Mouse (Mus musculus) midbrain, embryonic 12.5 days (tissue): Measurements from ENCODE around the gene Sod3. TPM values are rescaled to one million over a fixed set of nuclear protein-coding genes. Genes with fewer than 3 reads are reported as not detected.
A peak's percentile ranks its signal among the peaks of the same experiment; 100 is the strongest.

Source experiments
- ATAC-seq: fragments of 200-750 bp; cut with Nextera tagmentation; 2 replicates; pipeline ENCODE4 v1.8.0; 2017; ENCODE audit warnings: low read depth, moderate TSS enrichment, moderate library complexity; ENCODE audit not compliant: low FRiP score
- H3K27ac ChIP-seq: fragments of 300-500 bp; sonication (generic); replicated peaks from 2 replicates; pipeline ENCODE4 v1.5.1; 2016; ENCODE audit warnings: mild to moderate bottlenecking
- H3K27me3 ChIP-seq: fragments of 300-500 bp; sonication (generic); 2 replicates; pipeline ENCODE4 v1.6.1; 2016; ENCODE audit warnings: mild to moderate bottlenecking
- H3K36me3 ChIP-seq: fragments of 300-500 bp; sonication (generic); 2 replicates; pipeline ENCODE4 v1.6.1; 2016
- H3K4me1 ChIP-seq: fragments of 300-500 bp; sonication (generic); 2 replicates; pipeline ENCODE4 v1.6.1; 2016
- H3K4me2 ChIP-seq: fragments of 300-500 bp; sonication (generic); replicated peaks from 2 replicates; pipeline ENCODE4 v1.6.1; 2016; ENCODE audit warnings: mild to moderate bottlenecking, moderate library complexity
- H3K4me3 ChIP-seq: fragments of 300-500 bp; sonication (generic); 2 replicates; pipeline ENCODE4 v1.5.1; 2016; ENCODE audit warnings: mild to moderate bottlenecking
- H3K9ac ChIP-seq: fragments of 300-500 bp; sonication (generic); replicated peaks from 2 replicates; pipeline ENCODE4 v1.6.1; 2016; ENCODE audit warnings: mild to moderate bottlenecking, moderate library complexity
- H3K9me3 ChIP-seq: fragments of 300-500 bp; sonication (generic); 2 replicates; pipeline ENCODE4 v1.6.1; 2016; ENCODE audit warnings: mild to moderate bottlenecking
- WGBS: fragments of 180-500 bp; shearing (Covaris S2); methylation state at CpG from one replicate; pipeline ENCODE4 v1.1.7; 2016; 5-methylcytosine and 5-hydroxymethylcytosine counted together
- polyA plus RNA-seq: library from polyadenylated mRNA; unstranded; fragments of >200 nt; fragmentation: Nextera tagmentation; extraction: Ambion mirVana; gene quantifications from 2 replicates; pipeline ENCODE4 v1.2.1, GENCODE M21; 2016

Sod3 gene
- polyA plus RNA-seq, 1 experiment from 2014 or later: 0.36 TPM

GRCm38 (mm10) chr5:52383748-52384147 is 20.2 kb downstream of the Sod3 start:
- H3K36me3 ChIP-seq: no peaks in the 10 kb centered on the region
- H3K4me2 ChIP-seq: no peak overlapping the region
- no peak for ATAC-seq
- no peaks in the 10 kb centered on the region for H3K27me3 ChIP-seq
- H3K4me1 ChIP-seq: no peaks in the 10 kb centered on the region
- H3K27ac ChIP-seq: no peak overlapping the region
- no peaks in the 10 kb centered on the region for H3K9me3 ChIP-seq
- WGBS: 84% methylated on average over 5 of the region's 5 CpGs
- no peak overlapping the region for H3K4me3 ChIP-seq
- no peak overlapping the region for H3K9ac ChIP-seq

- 78% methylated on average over 2 of the region's 2 CpGs for WGBS
- no peaks in the 10 kb centered on the region for H3K9me3 ChIP-seq
- no peak for ATAC-seq
- no peak overlapping the region for H3K4me3 ChIP-seq
- H3K36me3 ChIP-seq: no peaks in the 10 kb centered on the region
- H3K9ac ChIP-seq: no peak overlapping the region
- H3K4me2 ChIP-seq: no peak overlapping the region
- H3K4me1 ChIP-seq: no peaks in the 10 kb centered on the region
- no peak overlapping the region for H3K27ac ChIP-seq
- H3K27me3 ChIP-seq: no peaks in the 10 kb centered on the region
Measured at GRCm38 (mm10) chr5:52386016-52386415, 22.4 kb downstream of the Sod3 start.

- 75% methylated on average over 7 of the region's 7 CpGs for WGBS
- H3K27ac ChIP-seq: no peak overlapping the region
- no peak overlapping the region for H3K9ac ChIP-seq
- no peaks in the 10 kb centered on the region for H3K9me3 ChIP-seq
- no peaks in the 10 kb centered on the region for H3K4me1 ChIP-seq
- H3K4me3 ChIP-seq: no peak overlapping the region
- H3K36me3 ChIP-seq: no peaks in the 10 kb centered on the region
- ATAC-seq: no peak
- H3K27me3 ChIP-seq: no peaks in the 10 kb centered on the region
- H3K4me2 ChIP-seq: no peak overlapping the region
Measured at GRCm38 (mm10) chr5:52388092-52388749, 24.6 kb downstream of the Sod3 start.

- ATAC-seq: no peak
- WGBS: 89% methylated on average over 6 of the region's 6 CpGs
- no peaks in the 10 kb centered on the region for H3K36me3 ChIP-seq
- no peak overlapping the region for H3K27ac ChIP-seq
- H3K4me1 ChIP-seq: no peaks in the 10 kb centered on the region
- H3K4me3 ChIP-seq: no peak overlapping the region
- no peaks in the 10 kb centered on the region for H3K27me3 ChIP-seq
- no peak overlapping the region for H3K4me2 ChIP-seq
- no peaks in the 10 kb centered on the region for H3K9me3 ChIP-seq
- no peak overlapping the region for H3K9ac ChIP-seq
Measured at GRCm38 (mm10) chr5:52390381-52390780, 26.8 kb downstream of the Sod3 start.

GRCm38 (mm10) chr5:52391471-52391870 is 27.9 kb downstream of the Sod3 start:
- no peak overlapping the region for H3K4me3 ChIP-seq
- ATAC-seq: no peak
- H3K9ac ChIP-seq: no peak overlapping the region
- H3K9me3 ChIP-seq: no peaks in the 10 kb centered on the region
- no peaks in the 10 kb centered on the region for H3K4me1 ChIP-seq
- no peak overlapping the region for H3K4me2 ChIP-seq
- 84% methylated on average over 16 of the region's 16 CpGs for WGBS
- H3K27me3 ChIP-seq: no peaks in the 10 kb centered on the region
- H3K36me3 ChIP-seq: no peaks in the 10 kb centered on the region
- no peak overlapping the region for H3K27ac ChIP-seq

GRCm38 (mm10) chr5:52393756-52394155 is 30.2 kb downstream of the Sod3 start:
- Histone ChIP-seq H3K9ac (no peak overlapping the region), H3K4me2 (no peak overlapping the region), H3K4me1 (no peaks in the 10 kb centered on the region), H3K36me3 (no peaks in the 10 kb centered on the region), H3K4me3 (no peak overlapping the region), H3K27ac (no peak overlapping the region), H3K9me3 (no peaks in the 10 kb centered on the region), H3K27me3 (no peaks in the 10 kb centered on the region)
- no peak for ATAC-seq
- WGBS: 88% methylated on average over 4 of the region's 4 CpGs

- no peaks in the 10 kb centered on the region for H3K27me3 ChIP-seq
- no peak overlapping the region for H3K4me2 ChIP-seq
- H3K4me3 ChIP-seq: no peak overlapping the region
- no peaks in the 10 kb centered on the region for H3K9me3 ChIP-seq
- peak; percentile 23; the same call in 1 of the 2 replicates for ATAC-seq
- no peak overlapping the region for H3K27ac ChIP-seq
- H3K36me3 ChIP-seq: no peaks in the 10 kb centered on the region
- no peak overlapping the region for H3K9ac ChIP-seq
- no peaks in the 10 kb centered on the region for H3K4me1 ChIP-seq
- WGBS: 79% methylated on average over 8 of the region's 8 CpGs
Measured at GRCm38 (mm10) chr5:52404373-52404772, 40.8 kb downstream of the Sod3 start.

- Histone ChIP-seq H3K27me3 (no peaks in the 10 kb centered on the region), H3K4me2 (no peak overlapping the region), H3K4me3 (no peak overlapping the region), H3K9ac (no peak overlapping the region), H3K4me1 (no peaks in the 10 kb centered on the region), H3K9me3 (no peaks in the 10 kb centered on the region), H3K27ac (no peak overlapping the region), H3K36me3 (no peaks in the 10 kb centered on the region)
- WGBS: 88% methylated on average over 7 of the region's 7 CpGs
- no peak for ATAC-seq
Measured at GRCm38 (mm10) chr5:52408668-52409315, 45.2 kb downstream of the Sod3 start.

GRCm38 (mm10) chr5:52410197-52410596 is 46.6 kb downstream of the Sod3 start:
- H3K4me3 ChIP-seq: no peak overlapping the region
- no peaks in the 10 kb centered on the region for H3K9me3 ChIP-seq
- H3K4me1 ChIP-seq: no peaks in the 10 kb centered on the region
- no peaks in the 10 kb centered on the region for H3K36me3 ChIP-seq
- no peak overlapping the region for H3K4me2 ChIP-seq
- no peak overlapping the region for H3K27ac ChIP-seq
- no peaks in the 10 kb centered on the region for H3K27me3 ChIP-seq
- 88% methylated on average over 12 of the region's 12 CpGs for WGBS
- H3K9ac ChIP-seq: no peak overlapping the region
- ATAC-seq: no peak

- 57% methylated on average over 3 of the region's 3 CpGs for WGBS
- H3K4me3 ChIP-seq: no peak overlapping the region
- no peaks in the 10 kb centered on the region for H3K9me3 ChIP-seq
- no peak overlapping the region for H3K9ac ChIP-seq
- H3K27me3 ChIP-seq: no peaks in the 10 kb centered on the region
- no peaks in the 10 kb centered on the region for H3K4me1 ChIP-seq
- H3K4me2 ChIP-seq: no peak overlapping the region
- H3K27ac ChIP-seq: no peak overlapping the region
- no peak for ATAC-seq
- no peaks in the 10 kb centered on the region for H3K36me3 ChIP-seq
Measured at GRCm38 (mm10) chr5:52411567-52411966, 48.0 kb downstream of the Sod3 start.

- H3K4me2 ChIP-seq: no peak overlapping the region
- no peaks in the 10 kb centered on the region for H3K9me3 ChIP-seq
- H3K9ac ChIP-seq: no peak overlapping the region
- H3K36me3 ChIP-seq: no peaks in the 10 kb centered on the region
- H3K27me3 ChIP-seq: no peaks in the 10 kb centered on the region
- 20% methylated on average over 1 of the region's 1 CpGs for WGBS
- no peak for ATAC-seq
- H3K4me1 ChIP-seq: no peaks in the 10 kb centered on the region
- no peak overlapping the region for H3K27ac ChIP-seq
- H3K4me3 ChIP-seq: no peak overlapping the region
Measured at GRCm38 (mm10) chr5:52415193-52415592, 51.6 kb downstream of the Sod3 start.

- no peaks in the 10 kb centered on the region for H3K4me1 ChIP-seq
- no peak overlapping the region for H3K4me2 ChIP-seq
- H3K9me3 ChIP-seq: no peaks in the 10 kb centered on the region
- H3K4me3 ChIP-seq: no peak overlapping the region
- no peak overlapping the region for H3K9ac ChIP-seq
- no peak overlapping the region for H3K27ac ChIP-seq
- no peak for ATAC-seq
- no peaks in the 10 kb centered on the region for H3K36me3 ChIP-seq
- WGBS: 93% methylated on average over 6 of the region's 6 CpGs
- no peaks in the 10 kb centered on the region for H3K27me3 ChIP-seq
Measured at GRCm38 (mm10) chr5:52415917-52416316, 52.3 kb downstream of the Sod3 start.

GRCm38 (mm10) chr5:52416485-52416884 is 52.9 kb downstream of the Sod3 start:
- 66% methylated on average over 2 of the region's 2 CpGs for WGBS
- Histone ChIP-seq H3K27me3 (no peaks in the 10 kb centered on the region), H3K4me3 (no peak overlapping the region), H3K9ac (no peak overlapping the region), H3K4me2 (no peak overlapping the region), H3K27ac (no peak overlapping the region), H3K36me3 (no peaks in the 10 kb centered on the region), H3K9me3 (no peaks in the 10 kb centered on the region), H3K4me1 (no peaks in the 10 kb centered on the region)
- no peak for ATAC-seq
